Mouse (Mus musculus) midbrain, embryonic 14.5 days (tissue): ENCODE results near the gene Baz2a. TPM values are rescaled to one million over a fixed set of nuclear protein-coding genes. Genes with fewer than 3 reads are reported as not detected.
"Not testable (repeated sequence)": the region's sequence is repeated elsewhere in the genome, so short reads cannot be mapped to it uniquely, and the experiment has no call there.

ENCODE experiments used
- ATAC-seq: fragments of 200-750 bp; cut with Nextera tagmentation; 2 replicates; pipeline ENCODE4 v1.8.0; 2017; ENCODE audit warnings: moderate number of reproducible peaks, moderate library complexity; ENCODE audit not compliant: low FRiP score, low TSS enrichment
- DNase-seq: peaks from one replicate; pipeline ENCODE4 v3.0.0-alpha.2; 2015
- H3K27ac ChIP-seq: fragments of 300-500 bp; sonication (generic); replicated peaks from 2 replicates; pipeline ENCODE4 v1.5.1; 2014; ENCODE audit warnings: mild to moderate bottlenecking, low read depth, low read length, moderate library complexity
- H3K27me3 ChIP-seq: fragments of 300-500 bp; sonication (generic); 2 replicates; pipeline ENCODE4 v1.6.1; 2014; ENCODE audit warnings: low read length, control low read depth, mixed read lengths; ENCODE audit not compliant: control insufficient read depth, insufficient read depth
- H3K36me3 ChIP-seq: fragments of 300-500 bp; sonication (generic); 2 replicates; pipeline ENCODE4 v1.6.1; 2014; ENCODE audit warnings: low read length, control low read depth; ENCODE audit not compliant: control insufficient read depth, insufficient read depth
- H3K4me1 ChIP-seq: fragments of 300-500 bp; sonication (generic); 2 replicates; pipeline ENCODE4 v1.6.1; 2014; ENCODE audit warnings: mild to moderate bottlenecking, antibody characterized with exemption, low read length, control low read depth; ENCODE audit not compliant: control insufficient read depth, insufficient read depth
- H3K4me2 ChIP-seq: fragments of 300-500 bp; sonication (generic); 2 replicates; pipeline ENCODE4 v1.6.1; 2014; ENCODE audit warnings: mild to moderate bottlenecking, low read length, moderate library complexity
- H3K4me3 ChIP-seq: fragments of 300-500 bp; sonication (generic); replicated peaks from 2 replicates; pipeline ENCODE4 v1.5.1; 2014; ENCODE audit warnings: low read depth, low read length
- H3K9ac ChIP-seq: fragments of 300-500 bp; sonication (generic); replicated peaks from 2 replicates; pipeline ENCODE4 v1.6.1; 2014; ENCODE audit warnings: mild to moderate bottlenecking, low read length, moderate library complexity
- H3K9me3 ChIP-seq: fragments of 300-500 bp; sonication (generic); 2 replicates; pipeline ENCODE4 v1.6.1; 2016; ENCODE audit warnings: low read length, control low read depth, mixed read lengths; ENCODE audit not compliant: control insufficient read depth
- WGBS: fragments of 180-500 bp; shearing (Covaris S2); extraction: QIAGEN DNeasy Blood & Tissue Kit; methylation state at CpG from one replicate; pipeline ENCODE4 v1.1.7; 2014; 5-methylcytosine and 5-hydroxymethylcytosine counted together
- microRNA counts: library from miRNA; unstranded; fragments of <30 nt; microRNA quantifications from one replicate; lab custom pipeline; 2016
- microRNA-seq: library from miRNA; unstranded; fragments of <30 nt; microRNA quantifications from one replicate; pipeline ENCODE4, GENCODE M21; 2016
- polyA plus RNA-seq: library from polyadenylated mRNA; unstranded; fragments of >200 nt; fragmentation: Nextera tagmentation; extraction: Ambion mirVana; gene quantifications from 2 replicates; pipeline ENCODE4 v1.2.1, GENCODE M21; 2014

Baz2a gene
- polyA plus RNA-seq, 1 experiment from 2014 or later, result 19.4 TPM

DNA sequence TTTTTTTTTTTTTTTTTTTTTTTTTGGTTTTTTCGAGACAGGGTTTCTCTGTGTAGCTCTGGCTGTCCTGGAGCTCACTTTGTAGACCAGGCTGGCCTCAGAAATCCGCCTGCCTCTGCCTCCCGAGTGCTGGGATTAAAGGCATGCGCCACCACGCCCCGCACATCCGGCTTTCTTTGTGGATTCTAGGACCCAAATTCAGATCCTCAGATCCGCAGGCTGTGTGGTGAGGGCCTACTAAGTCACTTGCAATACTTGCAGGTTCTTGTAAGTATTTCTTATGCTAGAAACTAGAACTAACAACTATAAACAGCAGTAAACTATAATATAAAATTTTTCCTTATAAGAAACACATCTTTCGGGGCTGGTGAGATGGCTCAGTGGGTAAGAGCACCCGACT is 80.0 kb downstream of the Baz2a start:
- not testable (repeated sequence) for H3K9me3 ChIP-seq, H3K9ac ChIP-seq, H3K27ac ChIP-seq, H3K4me3 ChIP-seq, H3K4me1 ChIP-seq, H3K36me3 ChIP-seq, H3K4me2 ChIP-seq, ATAC-seq, DNase-seq, H3K27me3 ChIP-seq
- WGBS, result 96% methylated on average over 10 of the region's 10 CpGs

DNA sequence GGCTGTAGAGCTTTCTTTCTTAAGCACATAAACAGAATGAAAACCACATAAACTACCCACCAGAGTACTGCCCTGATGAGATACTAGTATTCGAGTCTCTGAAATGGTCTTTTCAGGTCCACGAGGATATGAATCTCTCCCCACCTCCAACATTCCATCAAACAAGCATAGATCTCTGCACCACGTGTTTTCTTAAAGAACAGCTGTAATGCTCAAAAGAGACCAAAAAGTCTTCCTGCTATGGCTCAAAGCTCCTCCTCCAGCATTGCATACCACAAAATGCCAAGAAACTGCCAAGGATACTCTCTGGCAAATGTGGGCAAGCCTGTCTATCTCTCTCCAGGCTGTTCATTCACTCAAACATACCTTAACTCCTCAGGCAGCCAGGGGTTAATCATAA is 83.9 kb downstream of the Baz2a start:
- H3K9me3 ChIP-seq, result no peaks in the 10 kb centered on the region
- 15% methylated on average over 3 of the region's 3 CpGs for WGBS
- H3K27me3 ChIP-seq, result no peaks in the 10 kb centered on the region
- peak overlapping the region; percentile 58 for H3K4me2 ChIP-seq
- peak overlapping the region; percentile 39 for H3K4me3 ChIP-seq
- ATAC-seq (no peak), DNase-seq (no peak)
- H3K27ac ChIP-seq, result no peak overlapping the region
- peaks cover 10% of the 10 kb centered on the region for H3K4me1 ChIP-seq
- peak overlapping the region; percentile 34; the same call in 1 of the 2 replicates for H3K9ac ChIP-seq
- no peaks in the 10 kb centered on the region for H3K36me3 ChIP-seq

- peak overlapping the region; percentile 39 for H3K4me3 ChIP-seq
- H3K9me3 ChIP-seq, result no peaks in the 10 kb centered on the region
- H3K27me3 ChIP-seq, result no peaks in the 10 kb centered on the region
- ATAC-seq (peak; percentile 71; the same call in 1 of the 2 replicates), DNase-seq (peak; percentile 88)
- H3K36me3 ChIP-seq, result no peaks in the 10 kb centered on the region
- 1% methylated on average over 17 of the region's 17 CpGs for WGBS
- peak overlapping the region; percentile 46; the same call in 1 of the 2 replicates for H3K27ac ChIP-seq
- peak overlapping the region; percentile 58 for H3K4me2 ChIP-seq
- H3K9ac ChIP-seq, result peak overlapping the region; percentile 34
- peaks cover 10% of the 10 kb centered on the region for H3K4me1 ChIP-seq
Measured at GRCm38 (mm10) chr10:128175996-128176755, 84.8 kb downstream of the Baz2a start.

- ATAC-seq, result no peak; the same call in 1 of the 2 replicates
Measured at GRCm38 (mm10) chr10:128177316-128177715, 85.9 kb downstream of the Baz2a start.

More at GRCm38 (mm10) chr10:128177316-128177715, 85.9 kb downstream of the Baz2a start:
- no peaks in the 10 kb centered on the region for H3K36me3 ChIP-seq
- H3K27me3 ChIP-seq, result no peaks in the 10 kb centered on the region
- no peaks in the 10 kb centered on the region for H3K9me3 ChIP-seq
- 86% methylated on average over 4 of the region's 4 CpGs for WGBS
- DNase-seq, result no peak
- H3K4me1 ChIP-seq, result peaks cover 10% of the 10 kb centered on the region
- H3K4me2 ChIP-seq, result no peak overlapping the region
- no peak overlapping the region for H3K9ac ChIP-seq
- no peak overlapping the region for H3K27ac ChIP-seq
- no peak overlapping the region for H3K4me3 ChIP-seq

MicroRNAs within 50 kb of the gene (microRNA counts, 519-probe panel; counts per million panel counts)
- not detected for microRNA mmu-miR-677 (lab: Ali Mortazavi, UCI)

Small RNA genes lying within 50 kb of the gene (microRNA-seq; reads per million reads assigned to microRNA genes)
- gene Mir677, result 27.8 reads per million, percentile 44 among the genes with 10 or more reads in this experiment

Other genes with a start within 250 kb of the Baz2a start
- not detected in 2 replicates for gene Rdh19, start 241.6 kb upstream of the Baz2a start, polyA plus RNA-seq
- gene Rdh16f2, start 225.1 kb upstream of the Baz2a start, polyA plus RNA-seq, result not detected in 2 replicates
- gene Rdh7, start 202.8 kb upstream of the Baz2a start, polyA plus RNA-seq, result not detected in 2 replicates
- gene Sdr9c7, start 193.1 kb upstream of the Baz2a start, polyA plus RNA-seq, result not detected in 2 replicates
- gene Hsd17b6, start 84.0 kb upstream of the Baz2a start, polyA plus RNA-seq, result not detected in 2 replicates
- 41.1 and 42.7 TPM in 2 replicates for gene Prim1, start 76.4 kb upstream of the Baz2a start, polyA plus RNA-seq
- gene Naca, start 56.0 kb upstream of the Baz2a start, polyA plus RNA-seq, result 627 and 634 TPM in 2 replicates
- gene Ptges3, start 32.6 kb upstream of the Baz2a start, polyA plus RNA-seq, result 413 and 443 TPM in 2 replicates
- gene Atp5b, start 8.3 kb upstream of the Baz2a start, polyA plus RNA-seq, result 1,898 and 2,035 TPM in 2 replicates
- 5.0 and 7.1 TPM in 2 replicates for gene Rbms2, start 88.7 kb downstream of the Baz2a start, polyA plus RNA-seq
- gene Gls2, start 102.9 kb downstream of the Baz2a start, polyA plus RNA-seq, result 0.70 and 1.3 TPM in 2 replicates
- gene Spryd4, start 120.2 kb downstream of the Baz2a start, polyA plus RNA-seq, result 15.1 and 16.8 TPM in 2 replicates
- gene Mip, start 134.3 kb downstream of the Baz2a start, polyA plus RNA-seq, result 0.12 and 0.17 TPM in 2 replicates
- 13.5 and 19.5 TPM in 2 replicates for gene Timeless, start 140.5 kb downstream of the Baz2a start, polyA plus RNA-seq
- gene Apon, start 162.5 kb downstream of the Baz2a start, polyA plus RNA-seq, result not detected in 2 replicates
- gene Apof, start 177.1 kb downstream of the Baz2a start, polyA plus RNA-seq, result not detected in 2 replicates
- 12.2 and 23.0 TPM in 2 replicates for gene Stat2, start 179.0 kb downstream of the Baz2a start, polyA plus RNA-seq
- gene Il23a, start 207.2 kb downstream of the Baz2a start, polyA plus RNA-seq, result 0.22 TPM in 1 of 2 replicates, not detected in the other
- gene Pan2, start 211.8 kb downstream of the Baz2a start, polyA plus RNA-seq, result 18.5 and 23.0 TPM in 2 replicates
- 193 and 194 TPM in 2 replicates for gene Cnpy2, start 230.9 kb downstream of the Baz2a start, polyA plus RNA-seq
- 221 and 247 TPM in 2 replicates for gene Cs, start 246.2 kb downstream of the Baz2a start, polyA plus RNA-seq